Mouse (Mus musculus): ENCODE results near the gene Ankrd28.

DNA sequence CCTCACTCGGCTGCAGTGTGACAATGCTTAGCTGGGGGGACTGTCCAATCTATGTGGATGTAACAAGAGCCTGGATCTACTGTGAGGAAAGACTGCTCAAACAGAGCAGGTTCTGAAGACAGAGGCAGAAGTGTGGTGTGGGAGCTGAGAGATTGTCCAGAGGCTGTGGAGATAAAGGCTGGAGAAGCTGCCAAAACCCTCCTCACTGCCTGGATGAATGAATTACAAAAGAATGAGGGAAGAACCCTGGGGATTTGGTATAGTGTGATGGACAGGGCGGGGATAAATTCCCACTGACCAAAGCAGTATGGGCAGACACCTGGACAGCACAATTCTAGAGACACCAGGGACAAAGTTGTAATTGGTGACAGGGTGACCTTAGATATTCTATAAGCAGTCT lies 26.7 kb downstream of the Ankrd28 start:
- TF ChIP-seq CTCF (IDR thresholded peaks at IDR 0.05; ENCODE audit: low read depth), result no peak
- no peak for TF ChIP-seq EP300 (IDR thresholded peaks at IDR 0.05; ENCODE audit: low read depth)

Data from liver, postnatal 0 days (tissue).